Mouse (Mus musculus): Measurements from ENCODE around the gene Arhgap31.
"Not testable (repeated sequence)": the region's sequence is repeated elsewhere in the genome, so short reads cannot be mapped to it uniquely, and the experiment has no call there.

Gene Arhgap31

DNA sequence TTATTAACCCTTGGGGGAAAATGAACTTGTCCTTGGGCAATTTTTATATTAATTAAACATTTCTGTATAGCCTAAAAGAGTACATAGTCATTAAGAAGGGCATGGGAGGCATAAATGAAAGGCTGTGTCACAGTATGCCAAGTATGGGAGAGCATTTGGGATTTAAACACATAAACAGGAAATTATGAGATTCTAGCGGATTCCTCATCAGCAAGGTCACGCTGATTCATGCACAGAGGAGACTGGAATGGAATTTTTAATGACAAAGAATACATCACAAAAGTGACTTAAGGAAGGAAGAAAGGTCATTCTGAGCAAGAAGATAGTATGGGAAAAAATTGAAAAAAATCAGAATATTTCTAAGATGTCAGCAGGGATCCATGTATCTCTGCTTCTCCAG lies 31.8 kb downstream of the Arhgap31 start:
- DNase-seq, result no peak

DNA sequence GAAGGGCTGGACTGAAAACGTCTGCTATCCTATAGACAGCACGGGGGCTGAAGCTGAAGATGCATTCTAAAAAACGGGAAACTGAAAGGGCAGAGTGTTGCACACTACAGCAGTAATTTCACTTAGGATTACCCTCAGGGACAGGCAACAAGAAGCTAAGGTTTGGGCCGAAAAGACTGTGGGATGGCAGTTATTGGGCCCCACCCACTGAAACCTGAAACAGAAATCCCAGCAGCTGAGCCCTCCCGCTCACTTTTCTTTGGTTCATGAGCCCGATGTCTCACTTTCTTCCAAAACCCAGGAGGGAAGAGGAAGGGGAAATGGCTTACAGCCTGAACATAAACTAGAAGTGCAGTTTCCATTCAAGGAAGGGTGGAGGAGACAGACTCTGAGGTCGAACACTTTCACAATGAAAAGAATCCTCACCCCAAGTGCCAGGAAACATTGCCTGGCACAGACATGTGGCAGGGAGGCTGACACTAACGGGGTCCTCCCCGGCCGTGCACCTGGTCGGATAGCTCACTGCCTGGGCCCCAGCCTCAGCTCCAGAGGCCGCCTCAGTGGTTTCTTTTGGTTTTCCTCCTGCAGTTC lies 33.5 kb downstream of the Arhgap31 start:
- DNase-seq, result peak; percentile 14 to 33

DNA sequence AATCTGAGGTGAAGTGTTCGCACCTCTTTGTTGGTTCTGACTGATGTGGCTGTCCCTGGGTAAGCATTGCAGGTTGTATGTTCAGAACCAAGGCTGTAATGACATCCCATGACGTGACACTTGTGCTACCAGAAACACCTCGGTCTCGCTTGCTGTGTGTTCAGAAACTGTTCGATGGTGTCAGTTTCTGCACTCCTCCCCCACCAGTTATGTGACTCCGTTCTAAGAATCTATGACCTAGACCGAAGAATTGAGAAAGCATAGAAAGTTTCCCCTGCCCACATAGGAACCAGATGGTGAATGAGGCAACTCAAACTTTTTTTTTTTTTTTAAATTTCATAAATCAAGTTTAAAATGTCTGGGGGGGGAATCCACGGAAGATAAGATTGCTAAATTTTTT lies 34.2 kb downstream of the Arhgap31 start:
- no peak for DNase-seq

DNA sequence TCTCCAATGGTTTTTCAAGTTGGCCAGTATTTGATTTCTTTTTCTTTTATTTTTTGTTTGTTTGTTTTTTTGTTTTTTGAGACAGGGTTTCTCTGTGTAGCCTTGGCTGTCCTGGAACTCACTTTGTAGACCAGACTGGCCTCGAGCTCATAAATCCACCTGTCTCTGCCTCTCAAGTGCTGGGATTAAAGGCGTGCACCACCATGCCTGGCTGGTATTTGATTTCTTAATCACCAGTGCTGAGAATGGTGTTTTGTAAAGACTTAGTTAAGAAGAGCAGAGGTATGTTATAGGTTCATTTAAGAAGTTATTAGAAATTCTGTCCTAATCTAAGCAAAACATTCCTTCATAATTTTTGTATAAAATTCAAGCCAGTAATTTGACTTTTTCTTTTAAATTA lies 35.1 kb downstream of the Arhgap31 start:
- not testable (repeated sequence) for DNase-seq

DNA sequence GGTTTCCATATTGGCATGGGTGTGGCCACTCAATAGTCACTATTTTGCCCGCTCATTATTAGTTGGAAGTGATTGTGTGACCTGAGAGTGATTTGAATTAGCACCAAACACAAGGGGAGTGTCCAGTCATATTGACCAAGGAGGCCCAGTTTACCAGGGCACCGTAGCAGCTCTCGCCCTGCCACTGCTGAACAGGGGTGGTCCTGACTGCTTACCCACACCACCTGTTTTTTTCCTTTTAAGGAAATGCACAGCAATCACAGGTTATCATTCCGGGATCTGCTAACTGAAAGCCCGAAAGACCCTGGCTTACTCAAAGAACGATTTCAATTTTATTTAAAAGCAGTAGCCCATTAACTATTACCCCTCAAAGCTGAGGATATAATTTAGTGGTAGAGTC lies 35.9 kb downstream of the Arhgap31 start:
- DNase-seq, result no peak

DNA sequence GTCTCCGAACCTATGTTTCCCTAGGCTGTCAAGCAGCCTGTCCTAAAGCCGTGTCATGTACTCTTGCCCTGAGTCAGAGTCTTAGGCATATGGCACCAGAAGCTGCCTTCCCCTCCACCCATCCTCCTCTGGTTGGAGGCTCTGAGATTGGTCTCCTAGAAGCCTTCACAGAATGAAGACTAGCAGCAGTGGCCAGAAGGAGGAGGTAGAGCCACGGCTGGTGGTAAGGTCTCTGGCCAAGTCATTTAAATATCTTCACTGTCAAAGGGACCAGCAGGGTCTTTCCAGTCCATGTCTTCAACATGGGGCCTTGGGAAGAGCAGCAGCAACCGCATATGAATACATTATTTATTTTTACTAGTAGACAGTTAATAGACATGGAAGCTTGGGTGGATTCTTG lies 36.4 kb downstream of the Arhgap31 start:
- DNase-seq, result no peak

DNA sequence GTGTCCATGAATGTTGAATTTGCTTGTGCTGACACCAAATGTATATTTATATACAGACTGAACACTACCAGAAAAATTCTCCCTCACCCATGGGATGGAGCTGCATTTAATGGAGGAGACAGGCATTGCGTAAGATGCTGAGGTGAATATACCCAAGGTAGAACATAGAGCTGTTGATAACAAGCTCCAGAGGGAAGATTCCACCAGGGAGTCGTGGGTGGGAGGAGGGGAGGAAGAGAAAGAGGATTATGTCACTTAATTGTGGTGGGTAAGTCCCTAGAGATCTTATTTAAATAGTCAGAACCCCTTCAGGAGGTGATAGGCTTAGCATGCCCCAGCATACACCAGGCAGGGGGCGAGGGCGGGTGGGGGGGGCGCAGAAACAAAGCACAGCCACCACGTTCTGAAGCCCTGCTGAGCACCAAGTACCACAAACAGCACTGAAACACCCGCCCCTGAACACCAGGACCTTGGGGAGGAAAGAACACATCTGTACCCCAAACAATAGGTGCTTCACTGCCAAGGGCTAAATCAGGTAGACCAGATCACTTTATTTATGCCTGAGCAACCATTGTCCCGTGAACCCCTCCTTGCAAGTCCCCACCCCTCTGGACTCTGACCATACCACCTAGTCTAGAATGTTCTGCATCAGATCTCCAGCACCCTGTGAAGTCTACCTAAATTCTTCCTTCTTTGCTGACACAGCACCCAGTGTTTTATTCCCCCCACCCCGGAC lies 37.3 kb downstream of the Arhgap31 start:
- DNase-seq, result no peak

DNA sequence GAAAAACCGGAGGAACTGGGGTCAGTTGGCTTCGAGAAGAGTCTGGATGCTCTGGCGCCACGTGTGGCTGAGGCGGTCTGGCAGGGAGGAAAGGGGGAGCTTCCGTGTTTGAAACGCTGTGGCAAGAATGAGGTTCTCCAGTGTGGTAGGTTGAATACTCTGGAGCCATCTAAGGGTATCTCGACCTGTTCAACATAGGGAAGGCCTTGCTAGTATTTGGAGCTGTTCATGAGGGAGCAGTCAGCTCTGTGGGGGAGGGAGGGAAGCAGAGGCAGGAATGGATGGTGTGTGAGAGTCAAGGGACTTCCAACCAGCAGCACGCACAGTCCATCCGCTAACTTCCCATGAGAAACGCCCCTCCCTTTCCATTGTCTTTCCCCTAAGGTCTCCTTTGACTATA lies 38.2 kb downstream of the Arhgap31 start:
- DNase-seq, result no peak

DNA sequence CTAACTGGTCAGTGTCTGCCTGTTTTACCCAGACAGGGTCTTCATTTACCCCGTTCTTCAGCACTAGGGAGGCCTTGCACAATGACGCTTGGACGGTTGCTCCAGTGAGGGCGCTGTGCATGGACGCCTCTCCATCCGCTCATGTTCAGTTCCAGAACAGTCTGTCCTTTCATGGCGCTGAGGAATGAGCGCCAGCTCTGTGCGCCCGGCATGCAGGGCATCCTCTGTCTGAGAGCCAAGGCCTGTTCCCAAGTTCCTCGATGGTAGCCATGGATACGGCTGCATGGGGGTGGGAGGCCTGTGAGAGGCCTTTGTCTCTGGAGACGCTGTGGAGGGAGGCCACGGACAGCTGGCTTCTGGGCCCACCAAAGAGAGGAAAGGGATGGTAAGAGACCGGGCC lies 39.6 kb downstream of the Arhgap31 start:
- DNase-seq, result no peak

DNA sequence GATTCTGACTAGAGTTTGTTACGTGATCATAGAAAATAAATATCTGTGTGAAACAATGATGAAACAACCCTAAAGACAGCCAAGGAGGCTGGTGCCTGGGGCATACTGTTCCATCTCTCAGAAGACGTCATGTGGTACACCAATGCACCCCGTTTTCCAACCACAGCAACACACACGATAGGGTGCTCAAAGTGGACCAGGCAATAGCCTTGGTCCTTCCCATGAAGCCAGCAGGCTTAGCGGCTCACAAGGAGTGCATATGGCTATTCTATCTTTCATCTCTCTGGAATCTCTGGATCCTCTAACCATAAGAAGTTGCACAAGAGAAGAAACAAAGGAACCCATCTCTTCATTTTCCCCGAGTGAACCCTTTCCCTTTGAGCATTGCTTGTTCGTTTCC lies 40.1 kb downstream of the Arhgap31 start:
- no peak for DNase-seq

DNA sequence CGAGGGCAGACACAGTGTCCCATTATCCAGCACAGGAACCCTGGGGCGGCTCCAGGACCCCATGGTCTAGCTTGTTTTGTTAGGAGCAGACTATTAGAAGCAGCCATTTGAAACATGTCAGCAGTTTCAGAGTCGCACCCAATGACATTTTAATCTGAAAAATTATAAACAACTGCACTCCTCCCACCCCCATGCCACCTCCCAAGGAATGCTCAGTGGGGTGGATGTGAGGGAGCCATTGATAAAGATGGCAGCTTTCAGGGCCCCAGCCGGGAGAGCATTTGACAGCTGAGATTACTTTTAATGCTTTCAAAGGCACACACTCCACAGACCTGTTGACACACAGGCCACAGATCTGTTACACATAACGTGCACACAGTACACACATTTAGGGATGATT lies 40.7 kb downstream of the Arhgap31 start:
- no peak for DNase-seq

DNA sequence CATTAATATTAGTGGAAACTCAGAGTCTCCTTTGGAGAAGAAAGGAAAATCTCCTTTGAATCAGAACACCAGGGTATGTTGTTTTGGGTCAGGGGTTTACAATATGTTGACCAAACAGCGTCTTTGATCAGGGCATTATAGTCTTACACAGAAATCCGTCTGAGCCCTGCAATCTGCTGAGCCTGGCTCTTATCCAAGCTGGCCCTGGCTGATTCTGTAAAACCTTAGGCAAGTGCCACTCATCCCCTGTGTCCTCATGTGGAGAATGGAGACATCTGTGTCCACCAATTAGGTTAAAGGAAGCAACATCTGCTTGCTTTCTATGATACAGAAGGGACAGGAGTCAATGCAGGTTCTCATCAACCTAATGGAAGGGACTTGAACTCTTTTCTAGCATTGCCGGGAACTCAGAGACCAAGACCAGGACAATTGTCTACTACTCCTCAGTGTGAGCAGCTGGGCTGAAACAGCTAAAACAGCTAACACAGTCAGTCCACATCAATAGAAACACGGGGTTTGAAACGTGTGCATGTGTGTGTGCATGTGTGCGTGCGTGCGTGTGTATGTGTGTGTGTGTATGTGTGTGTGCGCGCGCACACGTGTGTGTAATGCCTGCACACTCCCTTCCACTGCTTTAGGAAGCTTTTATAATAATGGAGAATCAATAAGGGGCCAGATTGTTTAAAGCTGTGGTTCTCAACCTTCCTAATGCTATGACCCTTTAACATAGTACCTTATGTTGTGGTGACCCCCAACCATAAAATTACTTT lies 42.3 kb downstream of the Arhgap31 start:
- DNase-seq, result no peak

DNA sequence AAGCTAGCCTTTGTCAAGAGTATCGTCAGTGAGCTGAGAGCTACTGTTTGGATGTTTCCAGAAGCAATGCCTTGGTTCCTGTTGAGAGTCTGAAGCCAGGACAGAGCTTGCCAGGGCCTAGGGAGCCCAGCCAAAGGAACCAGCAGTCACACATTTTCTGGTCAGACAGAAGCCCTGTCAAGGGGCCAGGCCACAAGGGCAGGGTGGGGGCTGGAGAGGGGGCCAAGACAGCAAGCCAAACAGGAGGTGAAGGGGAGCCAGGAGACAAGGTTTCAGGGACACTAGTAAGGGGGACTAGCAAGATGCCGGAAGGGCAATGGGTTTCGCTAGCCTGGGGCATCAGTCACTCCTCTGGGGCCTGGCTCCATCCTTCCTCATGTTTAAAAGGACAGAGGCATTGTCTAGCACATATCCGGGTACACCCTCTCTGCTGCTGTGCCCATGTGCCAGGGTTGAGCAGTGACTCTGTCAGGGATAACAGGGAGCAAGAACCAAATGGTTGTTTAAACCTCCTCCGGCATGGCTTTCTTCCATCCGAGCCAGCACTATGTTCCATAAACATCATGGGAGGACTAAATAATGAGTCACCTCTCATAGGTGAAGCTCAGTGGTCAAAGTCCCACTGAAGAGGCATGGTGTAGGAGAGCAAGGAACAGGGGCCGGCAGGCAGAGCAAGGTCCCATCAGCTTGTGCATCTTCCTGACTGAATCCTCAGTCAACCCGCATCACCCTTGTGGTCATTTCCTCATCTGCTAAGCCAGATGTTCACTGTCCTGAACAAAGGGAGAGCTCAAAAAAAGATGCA lies 44.0 kb downstream of the Arhgap31 start:
- DNase-seq, result peak; percentile 33 to 53

DNA sequence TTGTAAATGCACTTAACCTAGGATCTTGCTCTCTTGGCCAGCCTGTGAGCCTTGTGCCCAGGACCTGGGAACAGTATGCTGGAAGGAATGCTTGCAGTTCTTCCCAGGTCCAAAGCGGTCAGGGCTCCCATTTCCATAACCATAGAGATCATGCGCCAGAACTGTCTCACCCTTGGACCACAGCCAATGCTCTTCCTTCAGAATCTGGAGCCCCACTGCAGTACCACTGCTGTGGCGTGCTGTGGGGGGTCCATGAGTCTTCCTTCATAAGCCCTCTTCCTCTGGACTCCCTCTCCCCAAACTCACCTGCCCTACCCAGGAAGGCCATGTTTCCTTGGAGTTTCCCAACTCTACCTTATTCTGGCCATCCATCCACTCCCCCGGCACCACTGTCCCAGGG lies 46.6 kb downstream of the Arhgap31 start:
- peak in 1 of 2 experiments; percentile 21 for DNase-seq

DNA sequence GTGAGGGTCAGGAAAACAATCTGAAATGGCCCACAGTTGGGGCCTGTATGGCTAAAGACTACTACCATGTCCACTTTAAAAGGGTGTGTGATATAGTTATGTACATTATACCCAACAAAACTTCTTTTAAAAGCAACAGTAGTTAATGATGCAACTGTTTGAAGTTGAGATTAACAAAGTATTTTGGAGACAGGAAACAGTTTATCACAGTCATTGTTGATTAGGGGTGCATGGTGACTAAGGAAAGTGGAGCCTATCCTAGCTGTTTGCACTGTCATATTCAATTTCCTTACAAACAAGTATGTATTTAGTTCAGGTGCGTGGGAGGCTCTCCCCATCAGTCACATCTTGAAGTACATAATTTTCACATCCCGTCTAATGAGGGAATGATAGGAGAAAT lies 47.1 kb downstream of the Arhgap31 start:
- DNase-seq, result no peak

DNA sequence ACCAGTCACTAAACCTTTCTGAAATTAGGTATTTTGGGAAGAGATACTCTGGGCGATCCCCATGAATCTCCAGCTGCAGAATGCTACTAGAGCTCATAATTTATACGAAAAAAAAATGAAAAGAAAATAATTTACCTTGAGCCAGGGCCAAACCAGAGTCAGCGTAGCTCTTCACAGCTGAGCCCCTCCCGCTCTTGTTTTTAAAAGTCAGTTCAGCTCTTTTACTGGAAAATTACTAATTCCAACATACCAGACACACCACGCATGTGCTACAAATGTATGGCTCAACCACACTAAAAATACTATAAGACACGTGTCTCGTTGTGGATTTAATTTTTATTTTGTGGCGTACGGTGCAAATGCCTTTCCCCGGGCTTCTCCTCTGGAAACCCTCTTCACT lies 50.5 kb downstream of the Arhgap31 start:
- no peak for DNase-seq

DNA sequence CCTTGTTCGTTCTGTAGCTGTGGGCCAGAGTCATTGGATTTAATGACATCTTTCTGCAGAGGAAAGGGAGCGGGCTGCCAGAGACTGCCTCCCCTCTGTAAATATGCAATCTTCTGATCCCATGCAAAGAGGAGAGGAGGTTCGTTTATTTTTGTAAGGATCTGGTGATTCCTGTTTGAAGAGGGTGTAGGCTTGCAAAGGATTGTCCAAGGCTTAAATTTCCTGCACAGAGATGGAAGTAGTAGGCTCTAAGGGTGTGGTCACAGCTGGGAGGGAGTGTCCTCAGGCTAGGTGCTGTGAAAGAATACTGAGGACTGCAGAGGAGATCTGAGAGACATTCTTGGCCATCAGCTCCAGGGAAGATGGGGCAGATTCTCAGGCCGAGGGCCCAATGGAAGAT lies 58.8 kb downstream of the Arhgap31 start:
- no peak for DNase-seq

DNA sequence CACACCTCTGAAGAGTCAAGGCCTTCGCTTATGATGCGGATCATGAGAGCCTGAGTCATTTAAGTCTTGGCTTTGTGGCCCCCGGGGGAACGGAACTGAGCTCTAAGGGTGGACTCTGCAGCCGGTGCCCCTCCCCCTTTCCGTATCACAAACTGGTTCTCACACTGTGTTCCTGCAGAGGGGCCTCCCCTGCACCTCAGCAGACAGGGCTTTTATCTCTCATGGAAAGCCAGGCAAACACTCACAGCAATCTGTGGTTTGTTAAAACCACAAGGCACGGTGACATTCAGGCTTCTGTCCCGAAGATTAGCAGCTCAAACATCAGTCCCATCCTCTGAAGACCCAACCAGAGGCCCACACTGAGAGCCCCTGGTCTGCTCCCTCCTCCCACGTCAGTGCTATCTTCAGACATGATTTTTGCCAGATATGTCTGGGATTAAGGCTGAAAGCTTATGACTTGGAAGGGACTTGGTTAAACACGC lies 59.6 kb downstream of the Arhgap31 start:
- peak in 1 of 2 experiments; percentile 22 for DNase-seq

DNA sequence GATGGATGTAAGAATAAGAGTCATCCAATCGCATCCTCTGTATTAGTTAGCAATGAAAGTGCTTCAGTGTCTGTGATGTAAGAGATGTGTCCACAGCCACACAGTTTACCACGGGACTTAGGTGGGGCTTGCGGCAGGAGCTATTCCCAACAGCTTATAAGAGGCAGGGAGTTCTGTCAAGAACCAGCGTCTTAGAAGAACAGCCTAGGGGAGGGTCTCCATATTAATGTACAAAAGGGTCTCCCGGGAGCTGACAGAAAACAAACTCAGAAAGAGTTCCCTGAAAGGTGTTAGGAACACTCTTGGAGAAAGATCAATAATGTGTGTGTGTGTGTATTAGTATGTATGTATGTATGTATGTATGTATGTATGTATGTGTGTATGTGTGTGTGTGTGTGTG lies 60.4 kb downstream of the Arhgap31 start:
- DNase-seq, result no peak

DNA sequence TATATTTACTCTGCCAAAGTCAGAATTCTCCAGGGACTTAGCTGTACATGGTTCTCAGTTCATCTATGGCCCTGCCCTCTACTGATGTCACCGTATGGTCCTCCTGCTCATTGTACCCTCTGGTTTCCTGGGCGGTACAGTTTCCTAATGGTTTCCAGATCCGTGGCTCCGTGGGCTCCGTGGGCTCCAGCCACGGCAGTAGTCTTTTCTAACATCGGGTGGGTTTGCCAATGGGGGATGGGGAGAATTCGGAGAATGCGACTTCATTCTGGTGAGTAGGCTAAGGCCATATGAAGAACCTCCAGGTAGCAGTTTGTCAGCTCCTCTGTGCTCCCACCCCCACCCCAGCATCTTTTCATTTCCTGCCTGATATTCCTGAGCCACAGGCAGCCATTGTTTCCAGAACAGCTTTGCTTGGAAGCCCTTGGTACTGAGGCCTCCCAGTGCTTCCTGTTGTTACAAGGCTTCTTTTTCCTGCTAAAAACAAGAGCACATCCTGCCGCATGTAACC lies 61.3 kb downstream of the Arhgap31 start:
- DNase-seq, result peak; percentile 15 to 29

DNA sequence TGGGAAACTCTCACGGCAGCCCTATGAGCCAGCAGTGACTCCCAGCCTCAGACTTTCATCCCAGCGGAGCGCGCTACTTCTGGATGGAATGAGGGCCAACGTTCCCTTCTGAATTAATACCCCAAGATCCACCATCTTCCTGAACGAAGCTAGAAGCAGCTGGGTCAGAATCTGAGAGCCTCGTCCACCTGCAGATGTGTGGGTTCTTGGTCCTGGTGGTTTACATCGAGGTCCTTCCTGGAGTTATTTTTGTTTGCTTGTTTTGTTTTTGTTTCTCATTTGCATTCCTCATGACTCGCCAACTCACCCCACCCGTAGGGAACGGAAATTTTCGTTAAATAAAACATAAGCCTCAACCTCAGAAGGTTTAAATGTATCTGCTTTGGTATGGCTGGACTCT lies 61.8 kb downstream of the Arhgap31 start:
- no peak for DNase-seq

DNA sequence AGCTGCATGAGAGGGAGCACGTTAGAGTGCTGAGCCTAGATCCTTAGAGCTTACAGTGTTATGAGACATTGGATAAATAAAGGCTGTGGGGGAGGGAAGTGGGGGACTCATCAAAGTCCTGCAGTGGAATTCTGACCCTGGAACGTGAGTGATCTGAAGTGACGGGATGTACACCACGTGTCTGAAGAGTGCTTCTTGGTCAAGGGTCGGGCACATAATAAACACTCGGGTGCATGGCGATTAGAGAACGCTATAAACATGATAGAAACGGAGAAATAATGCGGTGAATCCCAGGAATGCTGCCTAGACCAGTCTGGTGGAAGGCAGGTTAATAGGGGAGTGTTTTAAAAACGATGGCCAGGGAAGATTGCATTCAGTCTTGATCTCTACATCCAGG lies 63.6 kb downstream of the Arhgap31 start:
- no peak for DNase-seq
